Mouse (Mus musculus): ENCODE results near the gene Ninj2.

The Ninj2 gene

GRCm38 (mm10) chr6:120126456-120126855 is 33.3 kb downstream of the Ninj2 start:
- intact Hi-C loops (cut with DNase I), result no loop called here

GRCm38 (mm10) chr6:120127321-120127720 is 34.2 kb downstream of the Ninj2 start:
- intact Hi-C loops (cut with DNase I), result no loop called here

GRCm38 (mm10) chr6:120134748-120135147 is 41.6 kb downstream of the Ninj2 start:
- intact Hi-C loops (cut with DNase I), result no loop called here

DNA sequence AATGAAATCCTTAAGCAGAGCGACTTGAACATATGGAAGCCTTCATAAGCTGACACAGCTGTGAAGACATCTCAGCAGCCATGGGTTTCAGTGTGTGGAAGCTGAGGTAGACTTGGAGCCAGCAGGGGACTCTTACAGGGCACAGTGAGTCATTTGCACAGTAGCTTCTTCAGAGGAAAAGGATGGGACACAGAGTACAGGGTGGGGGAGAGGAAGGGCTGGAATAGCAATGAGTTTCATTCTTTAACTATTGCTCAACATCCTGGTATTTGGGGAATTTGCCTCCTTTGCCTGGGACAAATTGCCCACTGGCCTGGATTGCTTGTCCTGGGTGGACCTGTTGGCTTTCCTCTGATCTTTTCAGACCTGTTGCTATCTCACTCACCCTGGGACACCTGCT is 52.3 kb downstream of the Ninj2 start:
- intact Hi-C loops (cut with DNase I), result no loop called here

- intact Hi-C loops (cut with DNase I), result no loop called here
These were observed 53.5 kb downstream of the Ninj2 start for GRCm38 (mm10) chr6:120146676-120147075.

DNA sequence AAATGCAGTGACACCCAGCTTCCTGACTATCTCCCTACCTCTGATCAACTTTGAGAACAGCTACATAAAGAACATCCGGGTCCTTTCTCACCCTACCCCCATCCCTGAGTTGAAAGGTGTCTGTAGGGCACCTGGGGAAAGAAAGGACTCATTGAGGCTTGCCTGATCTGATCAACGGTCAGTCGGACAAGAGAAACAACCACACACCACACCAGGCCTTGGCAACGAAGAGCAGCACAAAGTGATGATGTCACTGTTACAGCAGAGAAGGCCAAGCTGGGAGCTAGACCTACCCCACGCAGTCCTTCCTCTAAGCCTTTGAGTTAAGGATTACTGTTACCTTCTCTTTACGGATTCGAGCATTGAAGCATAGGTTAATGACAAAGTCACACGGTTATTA is 54.3 kb downstream of the Ninj2 start:
- intact Hi-C loops (cut with DNase I), result no loop called here

- intact Hi-C loops (cut with DNase I), result no loop called here
These were observed 55.7 kb downstream of the Ninj2 start for GRCm38 (mm10) chr6:120148716-120149392.

DNA sequence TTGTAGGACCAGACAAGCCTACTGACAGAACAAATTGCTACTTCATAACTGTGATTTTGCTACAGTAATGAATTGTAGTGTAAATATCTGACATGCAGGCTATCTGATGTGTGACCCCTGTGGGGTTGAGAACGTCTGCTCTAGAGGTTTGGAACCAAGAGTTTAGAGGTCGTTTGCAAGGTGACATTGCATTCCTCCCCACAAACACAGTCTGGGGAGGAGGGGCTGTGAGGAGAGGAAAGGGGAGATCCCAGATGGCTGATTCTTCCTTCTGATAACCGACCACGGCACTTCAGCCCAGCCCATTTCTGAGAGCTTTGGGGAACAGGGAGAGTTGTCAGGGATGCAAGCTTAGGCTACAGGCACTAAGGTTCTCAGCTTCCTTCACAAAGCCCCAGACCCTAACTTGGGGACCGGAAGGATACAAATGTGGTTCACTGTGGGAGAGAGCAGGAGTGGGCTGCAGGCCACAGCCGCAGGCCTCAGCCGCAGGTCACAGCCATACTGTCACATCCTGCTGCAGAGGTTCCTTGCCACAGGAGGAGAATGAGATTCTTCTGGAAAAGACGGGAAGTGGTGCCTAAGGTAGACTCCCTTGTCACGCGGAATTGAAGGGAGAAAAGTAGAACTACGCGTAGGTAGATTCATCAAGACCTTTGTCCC is 56.4 kb downstream of the Ninj2 start:
- intact Hi-C loops (cut with DNase I), result no loop called here

DNA sequence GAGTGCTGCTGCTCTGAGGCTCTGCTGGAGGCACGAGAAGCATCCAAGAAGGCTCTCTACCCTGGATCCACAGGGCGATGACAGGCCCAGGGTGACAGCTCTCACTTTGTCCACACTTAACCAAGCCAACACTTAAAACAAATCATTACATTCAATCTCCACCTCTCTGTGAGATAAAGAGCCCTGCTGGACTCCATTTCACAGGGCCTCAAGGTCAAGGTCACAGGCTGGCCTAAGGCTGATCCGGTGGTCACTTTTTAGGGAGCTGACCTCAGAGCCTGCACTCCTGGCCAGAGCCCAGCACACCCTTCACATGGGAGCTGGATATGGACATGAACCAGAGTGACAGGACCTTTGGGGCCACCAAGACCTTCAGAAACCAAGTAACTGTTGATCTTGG is 57.1 kb downstream of the Ninj2 start:
- intact Hi-C loops (cut with DNase I), result no loop called here

GRCm38 (mm10) chr6:120151616-120152053 is 58.5 kb downstream of the Ninj2 start:
- intact Hi-C loops (cut with DNase I), result no loop called here

- intact Hi-C loops (cut with DNase I), result no loop called here
These were observed 59.9 kb downstream of the Ninj2 start for GRCm38 (mm10) chr6:120152739-120153696.

DNA sequence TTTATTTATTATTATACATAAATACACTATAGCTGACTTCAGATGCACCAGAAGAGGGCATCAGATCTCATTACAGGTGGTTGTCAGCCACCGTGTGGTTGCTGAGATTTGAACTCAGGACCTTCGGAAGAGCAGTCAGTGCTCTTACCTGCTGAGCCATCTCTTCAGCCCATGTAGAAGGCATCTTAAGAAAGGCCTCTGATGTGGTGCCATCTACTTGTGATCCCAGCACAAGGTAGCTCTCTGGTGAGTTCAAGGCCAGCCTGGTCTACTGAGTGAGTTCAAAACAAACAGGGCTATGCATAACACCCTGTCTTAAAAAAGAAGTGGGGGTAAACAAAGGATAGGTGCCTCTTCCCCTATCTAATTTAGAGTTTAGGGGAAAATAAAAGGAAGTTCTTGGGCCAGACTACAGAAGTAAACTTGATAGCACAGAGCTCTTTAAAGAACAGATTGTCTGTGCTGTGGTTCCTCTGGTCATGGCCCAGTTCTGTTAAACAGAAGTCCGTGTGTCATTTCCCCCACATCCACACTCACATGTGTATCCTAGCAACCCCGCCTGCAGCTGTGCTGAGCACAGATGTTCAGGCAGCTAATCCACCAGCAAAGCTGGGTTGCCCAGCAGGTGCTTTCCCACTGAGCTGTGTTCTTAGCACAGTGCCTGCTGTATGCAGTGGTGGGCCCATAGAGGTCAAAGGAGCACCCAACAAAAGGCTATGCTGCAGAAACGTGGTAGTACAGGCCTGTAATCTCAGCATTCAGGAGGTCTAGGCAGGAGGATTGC is 61.6 kb downstream of the Ninj2 start:
- intact Hi-C loops (cut with DNase I), result no loop called here

DNA sequence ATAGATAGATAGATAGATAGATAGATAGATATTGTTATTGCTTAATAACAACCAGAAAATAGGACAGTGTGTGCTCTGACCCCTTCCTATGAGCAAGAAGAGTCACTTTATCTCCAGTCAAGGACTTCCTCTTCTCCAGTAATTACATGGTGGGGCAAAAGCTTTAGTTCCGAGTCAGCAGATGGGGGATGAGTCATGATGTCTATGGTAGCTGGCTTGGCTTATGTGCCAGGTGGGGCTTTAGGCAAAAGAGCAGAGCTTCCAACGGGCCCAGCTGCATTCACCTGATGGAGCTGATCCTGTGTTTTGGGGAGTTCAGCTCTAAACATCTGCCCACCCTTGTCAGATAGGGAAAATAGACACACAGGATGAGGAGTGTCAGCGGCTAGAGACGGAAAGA is 62.4 kb downstream of the Ninj2 start:
- intact Hi-C loops (cut with DNase I), result no loop called here

DNA sequence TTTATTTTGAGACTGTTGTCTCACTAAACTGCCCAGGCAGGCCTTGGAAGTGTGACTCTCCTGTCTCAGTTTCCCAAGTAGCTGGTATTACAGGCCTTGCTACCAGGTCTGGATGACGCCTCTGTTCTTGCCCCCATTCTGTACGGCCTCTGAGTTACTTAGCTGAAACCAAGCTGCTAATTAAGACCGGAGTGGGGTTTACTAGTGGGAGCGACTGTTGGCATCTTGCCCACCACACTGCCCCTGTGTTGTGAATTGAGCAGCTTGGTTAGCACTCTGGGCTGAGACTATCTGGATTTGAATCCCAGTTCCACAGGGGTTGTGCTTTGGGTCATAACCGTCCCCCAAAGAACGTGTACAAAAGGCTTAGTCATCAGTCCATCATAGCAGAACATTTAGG is 64.3 kb downstream of the Ninj2 start:
- intact Hi-C loops (cut with DNase I), result no loop called here

DNA sequence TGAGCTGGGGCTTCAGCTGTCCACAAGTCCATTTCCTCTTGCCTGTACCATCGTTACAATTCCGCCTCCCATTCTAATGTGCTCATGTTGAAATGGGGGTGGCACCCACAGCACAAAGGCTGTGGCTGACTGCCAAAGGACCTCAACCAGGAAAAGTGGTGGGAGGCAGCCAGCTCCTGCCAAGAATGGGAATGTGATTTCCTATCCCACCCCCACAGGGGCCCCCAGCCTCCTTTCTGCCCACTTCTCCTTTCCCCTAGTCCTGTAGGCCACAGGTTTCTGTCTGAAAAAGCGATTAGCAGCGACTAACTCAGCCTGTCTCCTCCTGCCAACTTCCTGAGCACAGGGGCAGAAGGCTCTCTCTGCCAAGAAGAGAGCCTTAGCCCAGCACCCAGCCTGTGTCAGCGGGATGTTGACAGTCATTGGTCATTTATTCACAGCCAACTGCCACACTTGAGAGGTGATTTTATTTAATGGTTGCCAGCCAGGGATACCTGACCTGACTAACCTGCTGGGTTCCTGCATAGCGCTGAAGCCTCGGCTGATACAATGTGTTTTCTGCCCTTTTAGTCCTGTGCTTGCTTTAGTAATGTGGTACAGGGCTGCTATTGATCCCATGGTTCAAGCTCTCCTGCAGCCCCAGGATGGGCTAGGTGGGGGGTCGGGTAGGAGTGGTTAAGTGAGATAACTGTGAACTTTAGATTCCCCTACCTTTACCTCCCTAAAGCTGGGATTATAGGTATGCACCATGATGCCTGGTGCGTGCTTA is 66.2 kb downstream of the Ninj2 start:
- intact Hi-C loops (cut with DNase I), result no loop called here

DNA sequence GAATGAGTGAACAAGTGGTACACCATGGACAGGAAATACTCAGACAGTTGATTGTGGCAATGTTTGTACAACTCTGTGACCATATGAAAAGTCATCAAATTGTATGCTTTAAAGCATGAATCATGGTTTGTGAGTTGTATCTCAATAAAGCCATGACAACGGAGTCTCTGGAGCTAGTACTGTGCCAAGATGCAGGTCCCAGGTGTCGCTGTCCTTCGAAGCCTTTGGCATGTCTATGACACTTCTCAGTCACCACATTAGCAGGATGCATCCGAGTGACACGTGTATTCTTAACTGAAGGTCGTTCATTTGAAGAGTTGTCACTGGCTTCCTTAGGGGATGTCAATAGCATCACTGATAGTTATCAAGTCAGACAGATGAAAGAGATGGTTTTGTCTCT is 69.8 kb downstream of the Ninj2 start:
- intact Hi-C loops (cut with DNase I), result no loop called here

DNA sequence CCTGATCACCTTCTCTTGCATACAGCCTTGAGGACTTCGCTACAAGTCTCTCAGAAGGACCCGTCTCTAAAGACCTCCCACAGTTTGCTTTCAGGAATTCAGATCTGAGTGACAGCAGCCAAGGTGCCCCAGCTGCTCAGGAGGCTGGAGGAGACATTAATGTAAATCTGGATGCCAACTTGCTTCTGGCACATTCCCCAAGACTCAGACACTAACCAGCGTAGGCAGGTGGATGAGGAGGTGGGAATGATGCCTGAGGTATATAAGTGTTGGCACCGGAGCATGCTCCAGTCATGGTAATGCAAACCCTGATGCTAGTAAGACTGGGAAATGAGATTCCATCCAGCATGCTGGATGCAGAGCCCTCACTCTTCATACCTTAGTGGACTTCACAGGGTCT is 71.6 kb downstream of the Ninj2 start:
- intact Hi-C loops (cut with DNase I), result no loop called here

- intact Hi-C loops (cut with DNase I), result no loop called here
These were observed 74.4 kb downstream of the Ninj2 start for GRCm38 (mm10) chr6:120167574-120167973.

DNA sequence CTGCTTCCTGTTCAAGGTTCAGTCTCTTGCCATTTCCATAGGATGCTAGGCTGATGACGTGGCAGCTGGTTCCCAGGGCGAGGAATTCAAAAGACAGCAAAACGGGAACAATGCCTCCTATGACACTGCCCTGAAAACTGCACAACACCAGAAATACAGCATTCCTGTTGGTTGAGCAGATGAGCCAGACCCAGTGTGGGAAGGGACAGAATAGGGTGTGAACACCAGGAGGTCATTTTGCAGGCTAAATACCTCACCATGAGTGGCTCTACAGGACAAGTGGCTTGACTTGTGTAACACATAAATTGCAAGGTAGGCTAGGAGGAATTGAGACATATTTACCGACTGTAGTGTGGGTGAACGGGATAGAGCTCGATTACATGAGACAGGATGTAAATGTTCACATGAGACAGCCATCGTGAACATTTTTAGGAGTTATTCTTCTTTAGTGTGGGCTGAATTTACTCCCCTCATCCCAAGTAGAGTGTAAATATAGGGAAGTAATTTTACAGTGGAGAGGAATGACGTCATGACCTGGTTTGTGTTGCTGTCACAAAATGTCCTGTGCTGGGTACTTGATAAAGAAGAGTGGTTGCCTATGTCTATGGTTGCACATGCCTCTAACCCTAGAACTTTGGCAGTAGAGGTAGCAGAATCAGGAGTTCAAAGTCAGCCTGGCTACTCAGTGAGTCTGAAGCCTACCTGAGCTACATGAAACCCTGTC is 79.3 kb downstream of the Ninj2 start:
- intact Hi-C loops (cut with DNase I), result no loop called here
